Mouse (Mus musculus): ENCODE results near the gene Gm21992.
"Not testable (repeated sequence)": the region's sequence is repeated elsewhere in the genome, so short reads cannot be mapped to it uniquely, and the experiment has no call there.

Gene Gm21992

DNA sequence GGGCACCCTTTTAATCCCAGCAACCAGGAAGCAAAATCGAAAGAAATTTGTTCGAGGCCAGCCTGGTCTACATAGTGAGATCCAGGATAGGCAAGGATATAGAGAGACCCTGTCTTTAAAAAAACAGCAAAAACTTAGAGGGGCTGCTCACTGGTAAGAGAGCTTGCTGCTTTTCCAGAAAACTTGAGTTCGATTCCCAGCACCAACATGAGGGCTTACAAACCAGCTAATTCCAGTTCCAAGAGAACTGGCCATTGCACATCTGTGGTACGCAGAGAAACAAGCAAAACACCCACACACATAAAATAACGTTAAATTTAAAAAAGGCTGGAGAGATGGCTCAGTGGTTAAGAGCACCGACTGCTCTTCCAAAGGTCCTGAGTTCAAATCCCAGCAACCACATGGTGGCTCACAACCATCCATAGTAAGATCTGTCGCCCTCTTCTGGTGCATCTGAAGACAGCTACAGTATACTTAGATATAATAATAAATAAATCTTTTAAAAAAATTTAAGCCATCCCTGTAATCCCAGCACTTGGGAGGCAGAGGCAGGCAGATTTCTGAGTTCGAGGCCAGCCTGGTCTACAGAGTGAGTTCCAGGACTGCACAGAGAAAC is 1.0 kb upstream of the Gm21992 start:
- DNase-seq = peak in 1 of 2 experiments; percentile 21

GRCm38 (mm10) chr19:4811909-4812242 is 464 bp upstream of the Gm21992 start:
- no peak for DNase-seq

- DNase-seq = peak in 1 of 2 experiments; percentile 87
These were observed 708 bp downstream of the Gm21992 start for GRCm38 (mm10) chr19:4810746-4811062.

DNA sequence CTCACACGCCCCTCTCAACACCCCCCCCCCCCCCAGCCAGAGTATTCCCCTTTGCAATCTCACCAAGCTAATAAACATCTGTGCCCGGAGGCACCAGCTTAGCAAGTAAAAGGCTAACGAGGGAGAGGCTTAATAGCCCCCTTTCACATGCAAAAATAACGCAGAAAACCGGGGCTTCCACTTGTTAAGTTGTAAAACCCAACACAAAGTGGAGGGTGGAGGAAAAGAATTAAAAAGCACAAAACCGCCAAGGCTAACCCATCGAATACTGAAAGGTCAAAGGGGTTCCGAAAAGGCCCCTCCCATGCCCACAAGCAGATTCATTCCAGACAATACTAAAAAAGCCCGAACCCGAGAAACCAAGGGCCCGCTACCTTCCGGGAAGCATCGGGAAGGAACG is 1.1 kb downstream of the Gm21992 start:
- no peak for DNase-seq

DNA sequence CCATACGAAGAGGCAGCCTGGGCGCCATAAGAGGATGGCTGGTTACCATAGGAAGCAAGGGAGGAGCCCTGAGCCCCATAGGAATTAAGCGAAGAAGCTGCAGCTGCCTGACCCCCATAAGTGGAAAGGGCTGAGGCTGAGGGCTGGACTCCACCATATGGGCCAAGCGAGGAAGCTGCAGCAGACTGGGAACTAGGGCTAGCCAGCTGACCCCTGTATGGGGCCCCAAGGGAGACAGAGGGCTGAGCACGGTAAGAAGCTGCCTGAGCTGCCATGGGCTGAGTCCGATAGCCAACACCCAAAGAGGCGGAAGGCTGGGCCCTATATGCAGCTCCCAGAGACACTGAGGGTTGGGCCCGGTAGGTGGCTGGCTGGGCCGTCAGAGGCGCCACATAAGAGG is 8.1 kb downstream of the Gm21992 start:
- no peak for DNase-seq

GRCm38 (mm10) chr19:4802691-4803091 is 8.7 kb downstream of the Gm21992 start:
- DNase-seq = peak; percentile 50 to 58

- DNase-seq = no peak
These were observed 12.3 kb downstream of the Gm21992 start for GRCm38 (mm10) chr19:4799083-4799482.

DNA sequence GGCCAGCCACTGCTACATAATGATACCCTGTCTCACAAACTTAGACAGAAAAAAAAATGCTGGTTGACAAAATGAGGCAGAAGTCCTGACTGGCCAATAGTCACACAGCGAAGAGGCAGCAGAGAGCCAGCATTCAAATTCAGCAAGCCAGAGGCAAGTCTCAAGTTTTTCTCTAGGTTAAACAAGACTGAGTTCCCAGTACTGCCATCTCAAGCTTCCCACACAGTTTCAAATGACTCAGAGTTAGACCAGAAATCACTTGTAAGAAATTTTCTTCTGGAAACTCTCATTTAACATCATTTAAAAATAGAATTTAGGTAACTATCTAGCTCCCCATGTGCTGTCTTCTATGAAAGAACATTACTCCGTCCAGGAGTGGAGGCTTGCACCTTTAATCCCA is 13.6 kb downstream of the Gm21992 start:
- DNase-seq = no peak

- no peak for DNase-seq
These were observed 15.5 kb downstream of the Gm21992 start for GRCm38 (mm10) chr19:4795929-4796328.

GRCm38 (mm10) chr19:4793831-4794422 is 17.5 kb downstream of the Gm21992 start, which contains the start of gene Rbm4:
Gene Rbm4 (minus strand): TSS chr19:4793901.
- peak; percentile 99 for DNase-seq

- DNase-seq = no peak
These were observed 18.1 kb downstream of the Gm21992 start for GRCm38 (mm10) chr19:4793281-4793830.

DNA sequence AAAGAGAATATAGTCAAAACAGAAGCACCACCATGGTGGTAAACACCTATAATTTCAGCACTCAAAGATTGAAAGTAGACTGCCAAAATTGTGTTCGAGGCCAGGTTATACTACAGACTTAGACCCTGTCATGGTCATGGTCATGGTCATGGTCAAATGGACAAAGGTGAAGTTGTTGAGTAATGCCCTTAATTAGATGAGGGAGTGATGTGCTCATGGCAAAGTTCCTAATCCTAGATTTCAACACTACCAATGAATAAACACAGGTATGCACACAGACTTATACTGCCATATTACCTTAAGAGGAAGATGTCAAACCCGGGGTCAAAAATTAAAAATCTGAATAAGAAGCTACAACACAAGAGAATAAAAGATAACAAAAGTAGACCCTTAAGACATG is 25.1 kb downstream of the Gm21992 start:
- no peak for DNase-seq

- no peak for DNase-seq
These were observed 26.2 kb downstream of the Gm21992 start for GRCm38 (mm10) chr19:4785206-4785605.

DNA sequence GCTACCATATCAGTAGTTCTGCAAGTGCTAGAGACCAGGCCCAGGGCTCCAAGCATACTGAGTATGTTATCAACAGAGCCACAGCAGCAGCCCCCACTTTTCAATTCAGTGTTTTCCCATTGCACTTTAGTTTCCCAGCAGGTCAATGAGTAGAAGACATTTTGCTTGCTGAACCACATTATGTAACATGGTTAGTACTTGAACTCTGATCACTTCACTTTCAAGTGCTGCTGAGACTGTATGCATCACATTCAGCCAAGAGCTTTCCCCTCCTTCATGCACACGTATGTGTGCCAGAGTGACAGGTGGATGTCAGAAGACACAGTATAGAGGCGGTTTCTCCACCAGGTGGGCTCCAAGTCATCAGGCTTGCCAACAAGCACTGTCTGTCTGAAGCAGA is 28.5 kb downstream of the Gm21992 start:
- DNase-seq = no peak

- DNase-seq = no peak
These were observed 38.6 kb downstream of the Gm21992 start for GRCm38 (mm10) chr19:4772785-4773184.

- DNase-seq = no peak
These were observed 43.8 kb downstream of the Gm21992 start for GRCm38 (mm10) chr19:4767507-4768148.

DNA sequence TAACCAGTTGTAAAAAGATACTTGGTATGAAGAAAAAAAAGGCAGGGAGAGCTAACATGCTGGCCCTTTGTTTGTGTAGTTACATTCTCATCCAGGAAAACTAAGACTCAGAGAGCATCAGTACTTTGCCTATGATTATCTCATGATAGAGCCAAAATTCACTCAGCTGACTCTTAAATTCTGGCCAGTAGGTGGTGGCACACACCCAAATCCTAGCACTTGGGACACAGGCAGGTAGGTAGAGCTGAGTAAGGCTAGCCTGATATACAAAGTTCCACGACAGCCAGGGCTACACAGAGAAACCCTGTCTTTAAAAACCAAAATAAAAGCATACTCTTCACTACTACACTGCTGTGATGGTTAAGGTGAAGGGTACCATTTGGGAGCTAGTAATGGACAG is 48.5 kb downstream of the Gm21992 start:
- peak; percentile 68 to 70 for DNase-seq

GRCm38 (mm10) chr19:4760544-4760943 is 50.9 kb downstream of the Gm21992 start:
- not testable (repeated sequence) for DNase-seq

GRCm38 (mm10) chr19:4756921-4757320 is 54.5 kb downstream of the Gm21992 start:
- DNase-seq = no peak

DNA sequence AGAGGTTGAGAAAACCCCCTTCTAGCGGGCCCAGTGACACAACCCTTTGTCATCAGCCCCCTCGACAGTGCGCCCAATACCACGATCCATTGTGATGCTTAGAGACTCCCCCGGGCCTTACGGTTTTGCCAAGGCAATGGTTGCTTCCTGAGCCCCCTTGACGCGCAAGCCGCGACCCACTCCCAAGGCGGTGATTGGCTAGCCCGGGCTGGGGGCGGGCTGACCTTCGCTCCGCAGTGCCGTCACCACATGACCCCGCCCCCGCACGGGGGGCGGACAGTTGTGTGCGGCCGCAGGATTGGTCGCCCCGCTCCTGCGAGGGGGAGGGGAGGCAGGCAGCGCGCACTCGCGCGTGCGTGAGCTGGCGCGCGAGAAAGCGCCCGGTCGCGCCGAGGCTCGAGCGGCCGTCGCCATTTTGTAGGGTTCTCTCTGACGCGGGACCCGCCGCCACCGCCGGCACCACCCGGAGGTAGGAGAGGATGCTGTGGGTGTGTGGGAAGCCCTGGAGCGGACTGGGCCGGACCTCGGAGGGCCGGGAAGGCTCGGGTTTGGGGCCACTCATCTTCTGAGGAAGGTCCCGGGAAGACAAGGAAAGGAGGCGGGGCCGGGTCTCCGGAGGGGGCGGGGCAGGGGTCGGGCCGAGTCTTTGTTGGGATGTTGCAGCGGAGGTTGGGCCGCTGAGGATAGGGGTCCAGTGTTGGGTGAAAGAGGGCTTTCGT is 55.1 kb downstream of the Gm21992 start, which contains the start of gene Rbm4b:
Gene Rbm4b (plus strand): TSS at position 305 of the 719 bp plus-strand sequence.
- peak; percentile 98 to 99 for DNase-seq

DNA sequence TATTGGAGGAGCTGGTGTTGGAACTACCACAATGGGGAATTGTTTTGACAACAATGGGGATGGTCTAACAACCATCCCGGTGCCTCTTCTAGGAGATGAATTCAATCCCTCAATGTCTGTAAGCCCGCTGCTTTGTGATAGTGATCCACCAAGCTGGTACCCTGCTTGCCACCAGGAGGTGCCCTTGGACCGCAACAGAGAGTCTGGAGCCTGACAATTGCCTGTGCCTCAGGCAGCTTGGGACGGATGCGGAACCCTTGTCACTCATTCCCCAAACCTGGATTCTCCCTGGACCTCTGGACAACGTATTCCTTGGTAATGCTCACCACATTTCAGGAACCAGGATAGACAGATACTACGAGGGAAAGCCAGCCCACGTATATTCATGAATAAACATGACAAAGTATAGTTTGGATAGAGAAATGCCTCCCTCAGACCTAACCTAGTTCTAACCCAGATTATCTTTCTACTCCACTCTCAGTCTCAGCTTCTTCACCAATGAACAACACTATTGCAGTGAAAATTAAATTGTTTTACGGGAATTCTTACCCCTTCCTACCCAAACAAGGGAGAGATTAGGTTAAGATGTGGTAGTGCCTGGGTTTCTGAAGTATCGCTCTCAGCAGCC is 55.7 kb downstream of the Gm21992 start:
- DNase-seq = peak; percentile 95 to 96

GRCm38 (mm10) chr19:4749975-4750374 is 61.4 kb downstream of the Gm21992 start:
- peak in 1 of 2 experiments; percentile 30 for DNase-seq

DNA sequence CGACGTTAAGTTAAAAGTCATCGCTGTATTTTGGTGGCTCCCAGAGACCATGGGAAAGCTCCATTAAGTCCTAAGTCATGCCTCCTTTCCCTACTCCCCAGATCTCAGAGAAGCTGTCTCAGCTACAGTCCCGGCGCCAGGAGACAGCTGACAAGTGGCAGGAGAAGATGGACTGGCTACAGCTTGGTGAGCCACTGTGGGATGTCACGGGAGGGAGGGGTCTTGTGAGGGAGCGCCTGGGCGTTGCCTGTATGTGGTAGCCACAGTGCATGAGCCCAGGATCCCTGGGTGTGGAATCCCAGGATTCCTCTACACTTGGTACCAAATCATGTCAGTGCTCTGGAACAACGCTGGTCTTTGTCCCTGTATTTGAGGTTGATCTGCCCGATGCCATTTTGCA is 62.9 kb downstream of the Gm21992 start:
- no peak for DNase-seq
